Mouse (Mus musculus): ENCODE measurements around the gene Adk.

Adk gene

GRCm38 (mm10) chr14:21052112-21052780, at the start of gene Adk, which contains the start of gene Ap3m1:
Adk (plus strand) TSS chr14:21052574.
Ap3m1 (minus strand) TSS chr14:21052508.
- in situ Hi-C loops (cut with MboI, MseI), result no loop called here

- in situ Hi-C loops (cut with MboI, MseI), result loop anchor here (5.0 kb wide), 1 partner anchor 137 kb away; no protein-coding TSS in a partner anchor
Measured at GRCm38 (mm10) chr14:21013800-21014334, 38.5 kb upstream of the Adk start.

DNA sequence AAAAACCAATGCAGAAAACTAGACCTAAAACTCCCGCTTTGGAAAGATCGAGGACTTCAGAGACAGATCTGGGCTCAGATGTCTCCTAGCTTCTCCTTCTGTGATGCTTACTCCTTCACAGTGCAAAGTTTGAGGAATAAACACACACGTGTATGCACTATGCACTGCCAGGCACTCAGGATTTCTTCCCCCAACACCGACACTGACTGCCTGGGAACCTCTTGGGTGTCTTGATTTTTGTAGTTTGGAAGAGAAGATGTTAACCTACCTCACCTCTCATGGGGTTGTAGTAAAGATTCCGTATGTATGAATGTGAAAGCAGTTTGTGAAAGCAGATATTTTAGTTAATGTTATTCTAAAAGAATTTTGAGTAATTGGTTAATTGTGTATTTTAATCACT, 34.5 kb upstream of the Adk start:
- in situ Hi-C loops (cut with MboI, MseI), result no loop called here

DNA sequence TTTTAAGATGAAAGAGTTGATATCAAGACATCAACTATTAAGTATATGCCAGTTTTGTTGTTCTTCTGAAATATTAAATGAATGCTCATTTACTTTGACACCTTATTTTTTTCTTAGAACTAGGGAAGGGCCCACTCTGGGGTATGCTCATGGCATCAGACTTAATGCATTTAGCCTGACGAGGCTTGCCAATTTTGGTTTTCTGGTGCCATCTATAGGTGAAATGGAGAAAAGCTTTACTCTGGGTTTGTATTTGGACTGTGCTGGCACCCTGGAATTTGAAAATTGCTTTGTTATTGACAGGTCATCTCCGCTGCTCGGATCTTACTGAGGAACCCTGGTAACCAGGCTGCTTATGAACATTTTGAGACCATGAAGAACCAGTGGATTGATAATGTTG, 33.4 kb upstream of the Adk start:
- in situ Hi-C loops (cut with MboI, MseI), result no loop called here

DNA sequence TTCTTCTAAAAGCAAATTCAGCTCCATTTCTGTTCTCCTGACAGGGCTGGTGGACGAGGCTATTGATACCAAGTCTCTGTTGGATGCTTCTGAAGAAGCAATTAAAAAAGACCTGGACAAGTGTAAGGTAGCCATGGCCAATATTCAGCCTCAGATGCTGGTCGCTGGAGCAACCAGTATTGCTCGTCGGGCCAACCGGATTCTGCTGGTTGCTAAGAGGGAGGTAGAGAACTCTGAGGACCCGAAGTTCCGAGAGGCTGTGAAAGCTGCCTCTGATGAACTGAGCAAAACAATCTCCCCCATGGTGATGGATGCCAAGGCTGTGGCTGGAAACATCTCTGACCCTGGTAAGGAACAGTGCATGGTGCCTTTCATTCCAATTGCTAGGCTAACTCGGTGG, 31.9 kb upstream of the Adk start:
- in situ Hi-C loops (cut with MboI, MseI), result no loop called here

GRCm38 (mm10) chr14:21027542-21027941, 24.8 kb upstream of the Adk start:
- in situ Hi-C loops (cut with MboI, MseI), result no loop called here

DNA sequence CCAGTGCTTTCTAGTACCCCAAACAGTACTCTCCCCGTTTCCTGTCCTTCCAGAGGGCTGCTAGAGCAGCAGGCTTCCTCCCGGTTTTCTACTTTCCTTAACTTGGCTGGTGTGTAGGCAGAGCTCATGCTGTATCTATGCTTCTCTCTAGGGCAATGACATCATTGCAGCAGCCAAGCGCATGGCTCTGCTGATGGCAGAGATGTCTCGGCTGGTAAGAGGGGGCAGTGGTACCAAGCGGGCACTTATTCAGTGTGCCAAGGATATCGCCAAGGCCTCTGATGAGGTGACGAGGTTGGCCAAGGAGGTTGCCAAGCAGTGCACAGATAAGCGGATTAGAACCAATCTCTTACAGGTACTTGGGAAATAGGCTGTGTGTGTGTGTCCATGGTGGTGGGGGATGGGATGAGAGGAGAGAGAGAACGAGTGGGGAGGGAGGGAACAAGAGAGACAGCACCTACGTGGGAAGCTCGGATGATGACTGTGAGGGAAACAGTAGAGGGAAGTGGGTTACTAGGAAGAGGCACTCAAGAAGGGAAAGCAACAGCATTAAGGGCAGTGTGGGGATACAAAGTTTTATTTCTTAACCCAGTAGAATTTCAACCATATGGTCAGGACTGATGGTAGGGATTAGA, 23.2 kb upstream of the Adk start:
- in situ Hi-C loops (cut with MboI, MseI), result no loop called here

- in situ Hi-C loops (cut with MboI, MseI), result no loop called here
Measured at GRCm38 (mm10) chr14:21031783-21032511, 20.4 kb upstream of the Adk start.

GRCm38 (mm10) chr14:21034271-21034670, 18.1 kb upstream of the Adk start:
- in situ Hi-C loops (cut with MboI, MseI), result no loop called here

DNA sequence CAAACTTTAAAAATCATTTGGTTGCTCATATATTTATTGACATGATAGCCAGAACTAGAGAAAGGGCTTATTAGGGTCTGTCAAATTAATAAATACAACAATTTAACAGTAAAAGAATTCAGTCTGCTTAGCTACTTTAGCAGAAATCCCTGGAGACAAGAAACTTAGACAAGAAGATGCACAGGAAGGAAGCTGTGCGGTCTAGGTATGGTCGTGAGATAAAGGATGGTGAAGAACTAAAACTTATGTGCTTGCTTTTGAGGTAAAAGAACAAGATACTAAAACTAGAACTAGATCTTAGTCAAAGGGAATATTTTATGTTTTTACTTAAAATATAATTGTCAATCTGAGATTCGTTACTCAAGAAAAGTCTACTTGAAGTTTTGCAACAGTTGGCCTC, 17.6 kb upstream of the Adk start:
- in situ Hi-C loops (cut with MboI, MseI), result no loop called here

DNA sequence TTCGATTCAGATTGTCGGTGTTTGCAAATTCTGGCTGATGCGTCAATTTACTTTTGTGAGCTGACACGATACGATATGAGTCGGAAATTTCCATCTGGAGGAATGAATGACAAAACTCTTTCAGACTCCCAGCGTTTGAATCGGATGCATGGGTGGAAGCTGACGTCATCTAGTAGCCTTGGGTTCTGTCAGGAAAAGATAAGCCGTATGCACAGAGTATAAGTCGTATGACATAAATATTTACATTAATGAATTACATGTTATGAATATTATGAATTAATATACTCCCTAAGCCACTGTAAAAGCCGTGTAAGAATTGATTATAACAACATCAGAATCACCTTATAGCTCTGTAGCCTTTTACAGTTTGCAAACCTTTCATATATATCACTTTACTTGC, 13.3 kb upstream of the Adk start:
- in situ Hi-C loops (cut with MboI, MseI), result no loop called here

DNA sequence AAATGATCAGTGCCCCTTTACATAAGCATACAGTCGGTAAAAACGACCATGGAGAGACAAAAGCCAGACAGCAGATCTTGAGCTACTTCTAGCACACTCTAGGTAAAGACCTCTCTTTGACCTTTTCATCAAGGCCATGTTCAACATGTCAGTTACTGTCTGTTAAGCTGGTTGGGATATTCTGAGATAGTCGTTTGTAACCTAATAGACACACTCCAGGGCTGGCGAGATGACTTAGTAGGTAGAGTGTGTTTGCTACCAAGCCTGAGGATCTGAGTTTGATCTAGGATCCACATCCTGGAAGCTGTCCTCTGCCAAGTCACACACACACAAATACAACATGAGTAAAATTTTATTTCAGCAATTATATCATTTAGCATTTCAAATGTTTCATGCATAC, 12.8 kb upstream of the Adk start:
- in situ Hi-C loops (cut with MboI, MseI), result no loop called here

- in situ Hi-C loops (cut with MboI, MseI), result no loop called here
Measured at GRCm38 (mm10) chr14:21047840-21048239, 4.5 kb upstream of the Adk start.

- in situ Hi-C loops (cut with MboI, MseI), result no loop called here
Measured at GRCm38 (mm10) chr14:21048879-21049278, 3.5 kb upstream of the Adk start.

GRCm38 (mm10) chr14:21050734-21051133, 1.6 kb upstream of the Adk start:
- in situ Hi-C loops (cut with MboI, MseI), result no loop called here

DNA sequence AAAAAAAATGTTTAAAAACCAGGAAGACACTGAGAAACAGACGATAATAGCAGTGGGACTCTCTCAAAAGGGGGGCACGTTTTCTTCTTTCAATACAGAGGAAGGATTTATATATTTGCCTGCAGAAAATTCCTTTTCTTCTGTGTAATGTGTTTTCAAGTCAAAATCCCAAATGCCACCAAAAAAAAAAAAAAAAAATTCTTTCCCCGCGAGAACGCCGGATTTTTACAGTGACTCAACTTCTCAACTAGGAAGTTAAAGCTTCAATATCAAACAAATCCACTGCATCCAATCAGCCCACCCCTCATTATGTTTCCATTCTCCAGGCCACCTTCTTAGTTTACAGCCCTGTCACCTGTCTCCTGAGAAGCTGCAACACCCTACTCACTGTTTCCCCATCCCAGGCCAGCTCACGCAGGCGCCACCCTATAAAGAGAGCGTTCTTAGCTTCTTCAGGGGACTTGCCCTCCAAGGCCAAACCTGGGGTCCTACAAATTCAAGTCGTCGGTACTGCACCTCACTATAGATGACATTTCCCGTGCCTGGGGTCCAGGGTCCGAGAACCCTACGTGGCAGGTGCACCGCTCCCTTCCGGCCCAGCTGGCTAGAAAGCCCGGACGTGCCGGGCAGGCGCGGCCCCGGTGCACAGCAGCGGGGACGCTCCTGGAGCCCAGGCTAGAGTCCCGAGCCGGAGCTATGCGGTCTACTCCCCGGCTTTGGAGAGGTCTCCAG, 828 bp upstream of the Adk start:
- in situ Hi-C loops (cut with MboI, MseI), result no loop called here

GRCm38 (mm10) chr14:21052781-21053130, 382 bp downstream of the Adk start:
- in situ Hi-C loops (cut with MboI, MseI), result no loop called here

- in situ Hi-C loops (cut with MboI, MseI), result no loop called here
Measured at GRCm38 (mm10) chr14:21053151-21053550, 777 bp downstream of the Adk start.

- in situ Hi-C loops (cut with MboI, MseI), result no loop called here
Measured at GRCm38 (mm10) chr14:21053586-21053985, 1.2 kb downstream of the Adk start.

DNA sequence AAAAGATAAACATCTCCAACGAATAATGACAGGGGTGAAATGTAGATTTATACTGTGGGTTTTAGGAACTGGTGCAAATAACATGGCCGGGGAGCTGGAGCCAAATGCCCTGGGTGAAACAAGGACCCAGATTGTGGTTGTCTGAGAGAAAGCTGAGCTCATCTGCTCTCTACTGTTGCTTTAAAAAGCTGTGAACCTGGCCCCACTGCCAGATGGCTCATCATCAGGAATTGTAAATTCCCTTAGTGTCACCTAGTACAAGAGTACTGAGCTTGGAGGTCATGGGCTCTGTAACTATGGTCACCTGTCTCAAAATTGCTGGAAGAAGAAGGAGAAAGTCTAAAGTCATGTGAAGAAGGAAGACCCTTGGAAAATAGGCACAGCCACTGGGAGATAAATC, 6.6 kb downstream of the Adk start:
- in situ Hi-C loops (cut with MboI, MseI), result loop anchor here (5.0 kb wide), 1 partner anchor 43 kb away; no protein-coding TSS in a partner anchor

DNA sequence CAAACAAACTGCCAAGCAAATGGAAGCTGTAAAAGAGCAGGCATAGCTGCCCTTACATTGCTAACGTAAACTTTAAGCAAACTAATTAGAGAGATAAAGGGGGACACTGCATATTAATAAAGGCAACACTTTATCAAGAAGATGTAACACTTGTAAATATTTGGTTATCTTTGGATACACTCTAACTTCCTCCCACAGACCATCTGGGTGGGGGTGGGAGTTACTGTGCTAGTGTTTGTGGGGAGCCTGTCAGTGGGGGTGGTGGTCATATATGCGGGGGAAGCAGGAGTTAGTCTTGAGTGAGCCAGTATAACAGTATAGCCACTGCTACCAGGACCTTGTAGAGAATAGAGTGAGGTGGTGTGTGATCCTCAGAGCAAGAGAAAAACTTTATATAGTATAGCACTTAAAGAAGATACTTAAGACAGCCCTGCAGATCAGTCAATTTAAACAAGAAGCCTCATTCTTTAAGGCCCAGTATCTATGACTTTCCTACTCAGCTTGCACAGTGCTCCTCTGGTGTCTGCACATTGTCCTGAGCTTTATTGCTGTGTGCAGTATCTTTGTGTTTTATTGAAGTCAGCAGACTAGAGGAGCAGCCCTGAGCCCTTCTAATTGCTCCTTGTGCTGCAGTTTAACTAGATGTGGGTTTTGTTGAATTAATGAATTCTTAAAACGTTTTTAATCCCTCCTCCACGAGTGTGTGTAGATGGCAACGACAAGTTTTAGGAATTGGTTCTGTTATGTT, 10.6 kb downstream of the Adk start:
- in situ Hi-C loops (cut with MboI, MseI), result no loop called here

Data from T-helper 2 cell (primary cell).